Mouse (Mus musculus) A20 (cell line): Measurements from ENCODE around the gene Col17a1.

ENCODE experiments used
- DNase-seq: peaks from one replicate; pipeline ENCODE4 v3.0.0-alpha.2; 2011; ENCODE audit warnings: low read depth, low spot score

Gene Col17a1

GRCm38 (mm10) chr19:47668399-47668798, 23.5 kb downstream of the Col17a1 start:
- DNase-seq = no peak

- DNase-seq = no peak
Measured at GRCm38 (mm10) chr19:47667601-47668000, 24.3 kb downstream of the Col17a1 start.

- DNase-seq = no peak
Measured at GRCm38 (mm10) chr19:47659765-47660408, 32.0 kb downstream of the Col17a1 start.

- DNase-seq = peak; percentile 40
Measured at GRCm38 (mm10) chr19:47658914-47659535, 32.9 kb downstream of the Col17a1 start.

- peak; percentile 63 for DNase-seq
Measured at GRCm38 (mm10) chr19:47654896-47655295, 37.0 kb downstream of the Col17a1 start.

GRCm38 (mm10) chr19:47653173-47653572, 38.7 kb downstream of the Col17a1 start:
- no peak for DNase-seq

- no peak for DNase-seq
Measured at GRCm38 (mm10) chr19:47652255-47652654, 39.6 kb downstream of the Col17a1 start.

GRCm38 (mm10) chr19:47651160-47651480, 40.8 kb downstream of the Col17a1 start:
- DNase-seq = no peak

- DNase-seq = no peak
Measured at GRCm38 (mm10) chr19:47650366-47651159, 41.3 kb downstream of the Col17a1 start.

- DNase-seq = no peak
Measured at GRCm38 (mm10) chr19:47649071-47649470, 42.8 kb downstream of the Col17a1 start.

- DNase-seq = no peak
Measured at GRCm38 (mm10) chr19:47646508-47647120, 45.3 kb downstream of the Col17a1 start.

GRCm38 (mm10) chr19:47645583-47645982, 46.3 kb downstream of the Col17a1 start:
- no peak for DNase-seq

GRCm38 (mm10) chr19:47643910-47644309, 48.0 kb downstream of the Col17a1 start:
- no peak for DNase-seq

- DNase-seq = no peak
Measured at GRCm38 (mm10) chr19:47635380-47635779, 56.5 kb downstream of the Col17a1 start.

- no peak for DNase-seq
Measured at GRCm38 (mm10) chr19:47631799-47632198, 60.1 kb downstream of the Col17a1 start.

GRCm38 (mm10) chr19:47630381-47630780, 61.5 kb downstream of the Col17a1 start:
- DNase-seq = no peak

- no peak for DNase-seq
Measured at GRCm38 (mm10) chr19:47629068-47629467, 62.8 kb downstream of the Col17a1 start.

GRCm38 (mm10) chr19:47627450-47627849, 64.4 kb downstream of the Col17a1 start:
- DNase-seq = no peak

- no peak for DNase-seq
Measured at GRCm38 (mm10) chr19:47624940-47625711, 66.8 kb downstream of the Col17a1 start.

- DNase-seq = peak; percentile 67
Measured at GRCm38 (mm10) chr19:47621478-47621877, 70.4 kb downstream of the Col17a1 start.

- peak; percentile 9 for DNase-seq
Measured at GRCm38 (mm10) chr19:47613442-47613841, 78.5 kb downstream of the Col17a1 start.

GRCm38 (mm10) chr19:47608513-47608912, 83.4 kb downstream of the Col17a1 start:
- DNase-seq = no peak
